Mouse (Mus musculus) cerebellum, adult 2 months (tissue): ENCODE measurements at regions not wholly inside any gene's neighbourhood (a gene's known extent, or its start where the extent isn't known, plus 50 kb on each side); places are given as distances from the start of the nearest gene placed in this dataset.
"Not testable (repeated sequence)": the region's sequence is repeated elsewhere in the genome, so short reads cannot be mapped to it uniquely, and the experiment has no call there.

Experiments used
- CTCF ChIP-seq: fragments of 200-500 bp; IDR thresholded peaks from 2 replicates; pipeline ENCODE4 v1.5.1; 2011; ENCODE audit warnings: low read depth, mild to moderate bottlenecking, control low read depth, low read length, moderate library complexity, borderline replicate concordance; ENCODE audit not compliant: insufficient read depth
- POLR2A ChIP-seq: fragments of 200-500 bp; IDR thresholded peaks from 2 replicates; pipeline ENCODE4 v1.6.1; 2011; ENCODE audit warnings: low read length, control low read depth, borderline replicate concordance; ENCODE audit not compliant: insufficient read depth

- not testable (repeated sequence) for TF ChIP-seq CTCF, POLR2A
These were observed 175.6 kb downstream of the Stard3nl start for GRCm38 (mm10) chr13:19220004-19220403.
